Mouse (Mus musculus) embryo, embryonic 9.5 days (tissue): ENCODE data around the gene Aff1.

Source experiments
- DNase-seq: peaks from one replicate; pipeline ENCODE4 v3.0.0-alpha.2; 2017; ENCODE audit errors: extremely low spot score

Aff1 gene

DNA sequence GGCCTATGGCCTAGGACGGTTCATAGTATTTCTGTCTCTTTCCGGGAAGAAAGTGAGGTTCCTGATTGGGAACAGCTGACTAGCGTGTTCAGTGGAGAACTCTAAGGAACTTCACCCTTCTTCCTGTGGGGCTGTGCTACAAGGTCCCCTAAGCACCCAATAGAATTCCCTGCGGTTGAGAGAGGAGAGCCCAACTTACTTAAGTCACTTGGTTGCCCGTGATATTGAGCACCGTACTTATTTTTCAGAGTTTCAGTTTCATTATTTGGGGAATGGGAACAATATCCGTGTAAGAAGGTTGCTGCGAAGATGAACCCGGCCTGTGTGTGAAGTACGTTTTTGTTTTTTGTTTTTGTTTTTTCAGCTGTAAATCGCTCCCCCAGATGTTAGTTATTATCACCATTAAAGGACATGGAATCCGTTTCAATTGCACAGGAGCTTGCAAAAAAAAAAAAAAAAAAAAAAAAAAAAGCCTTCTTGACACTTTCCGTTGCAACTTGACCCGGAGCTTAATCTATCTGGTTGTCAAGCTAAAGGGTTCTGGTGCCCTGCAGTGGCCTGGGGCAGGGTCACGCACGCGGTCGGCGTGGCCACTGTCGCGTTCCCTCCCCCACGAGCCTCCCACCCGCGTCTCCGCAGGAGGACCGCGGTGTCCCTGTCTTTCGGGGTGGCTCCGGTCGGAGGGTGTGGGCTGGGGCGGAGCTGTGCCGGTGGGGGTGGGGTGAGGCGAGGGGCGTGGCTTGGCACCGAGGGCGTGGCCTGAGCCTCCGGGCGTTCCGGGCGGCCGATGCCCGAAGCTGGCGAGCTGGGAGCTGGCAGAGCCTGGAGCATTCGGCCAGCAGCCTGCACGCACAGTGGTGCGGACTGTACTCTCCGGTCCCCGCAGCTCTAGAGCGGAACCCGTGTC is at the start of gene Aff1:
Aff1 (plus strand) TSS at position 751 of the 907 bp plus-strand sequence.
- peak; percentile 92 for DNase-seq

- DNase-seq: no peak
Measured at GRCm38 (mm10) chr5:103644167-103644566, 48.0 kb upstream of the Aff1 start.

- DNase-seq: no peak
Measured at GRCm38 (mm10) chr5:103647320-103647719, 44.9 kb upstream of the Aff1 start.

DNA sequence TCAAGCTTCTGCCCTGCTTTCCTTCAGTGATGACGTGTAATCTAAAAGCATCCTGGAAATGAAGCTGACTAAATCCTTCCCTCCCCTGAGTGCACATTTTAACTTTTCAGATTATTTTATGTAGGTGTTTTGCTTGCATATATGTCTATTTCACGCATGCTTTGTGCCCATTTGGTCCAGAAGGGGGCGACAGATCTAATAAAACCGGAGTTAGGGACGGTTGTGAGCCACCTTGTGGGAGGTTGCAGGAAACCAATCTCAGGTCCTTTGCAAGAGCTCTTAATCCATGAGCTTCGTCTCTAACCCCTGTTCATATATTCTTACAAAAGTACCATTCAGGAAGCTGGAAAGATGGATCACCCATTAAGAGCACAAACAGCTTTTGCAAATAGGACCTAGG is 37.9 kb upstream of the Aff1 start:
- peak; percentile 56 for DNase-seq

DNA sequence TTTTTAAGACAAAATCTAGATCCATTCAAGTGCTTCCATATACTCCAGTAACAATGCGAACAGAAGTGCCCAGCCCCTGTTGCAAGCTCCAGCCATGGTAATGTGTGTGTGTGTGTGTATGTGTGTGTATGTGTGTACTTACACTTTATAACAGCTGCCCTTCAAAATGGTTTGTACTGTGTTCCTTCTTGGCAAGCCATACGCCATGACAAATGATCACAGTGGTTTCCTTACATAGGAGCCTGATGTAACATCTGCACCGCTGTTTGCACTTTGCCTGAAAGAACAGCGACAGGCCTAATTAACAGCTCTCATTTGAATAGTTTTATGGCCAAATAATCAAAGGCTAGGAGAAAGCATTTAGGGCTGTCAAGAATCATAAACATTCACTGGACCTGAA is 37.4 kb upstream of the Aff1 start:
- DNase-seq: no peak

DNA sequence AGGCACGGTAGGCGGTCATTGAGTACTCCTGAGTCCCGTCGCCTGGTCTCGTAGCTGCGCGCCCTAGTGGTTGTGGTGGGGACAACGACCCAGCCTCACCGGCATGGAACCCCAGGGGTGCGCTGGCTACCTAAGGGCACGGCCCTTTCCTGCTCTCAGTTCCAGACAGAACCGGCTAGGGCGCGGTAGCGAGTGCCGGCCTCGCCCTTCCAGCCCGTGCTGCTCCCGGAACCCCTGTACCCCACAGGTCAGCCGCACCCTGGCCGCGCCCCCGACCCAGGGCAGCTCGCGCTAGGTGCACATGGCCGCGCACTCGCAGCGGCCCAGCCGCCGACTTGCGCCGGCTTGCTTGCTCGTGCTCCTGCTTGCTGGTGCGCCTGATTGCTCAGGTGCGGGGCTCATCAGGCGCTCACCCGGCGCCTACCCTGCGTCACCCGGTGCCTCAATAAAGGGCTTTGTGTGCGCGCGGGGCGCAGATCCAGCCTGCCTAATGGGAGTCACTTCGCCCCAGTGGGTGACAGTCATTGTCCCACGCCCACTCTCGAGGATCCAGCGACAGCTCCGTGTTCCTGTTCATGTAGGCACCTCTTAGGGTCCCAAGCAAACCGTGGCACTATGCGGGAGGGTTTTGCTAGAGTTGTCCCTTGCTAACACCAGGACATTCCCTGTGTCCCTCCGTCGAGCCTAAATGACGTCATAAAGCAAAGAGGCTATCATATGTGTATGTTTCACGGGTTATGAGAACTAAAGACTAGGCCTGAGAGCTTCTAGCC is 36.6 kb upstream of the Aff1 start, which contains the start of gene 1700016H13Rik:
1700016H13Rik (minus strand) TSS at position 665 of the 773 bp plus-strand sequence.
- DNase-seq: peak; percentile 82

DNA sequence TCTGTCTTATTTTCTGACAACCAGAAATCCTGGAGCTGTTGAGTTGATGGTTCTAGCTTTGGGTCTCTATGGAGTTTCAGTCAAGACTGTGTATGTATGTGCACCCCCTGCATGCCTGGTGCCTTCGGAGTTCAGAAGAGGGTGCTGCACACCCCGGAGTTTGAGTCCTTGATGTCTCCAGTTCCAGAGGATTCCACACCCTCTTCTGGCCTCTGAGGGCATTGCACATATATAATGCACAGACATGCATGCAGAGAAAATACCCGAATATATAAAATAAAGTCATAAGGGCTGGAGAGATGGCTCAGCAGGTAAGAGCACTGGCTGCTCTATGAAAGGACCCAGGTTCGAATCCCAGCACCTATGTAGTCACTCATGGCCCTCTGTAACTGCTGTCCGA is 33.3 kb upstream of the Aff1 start:
- DNase-seq: peak; percentile 12

DNA sequence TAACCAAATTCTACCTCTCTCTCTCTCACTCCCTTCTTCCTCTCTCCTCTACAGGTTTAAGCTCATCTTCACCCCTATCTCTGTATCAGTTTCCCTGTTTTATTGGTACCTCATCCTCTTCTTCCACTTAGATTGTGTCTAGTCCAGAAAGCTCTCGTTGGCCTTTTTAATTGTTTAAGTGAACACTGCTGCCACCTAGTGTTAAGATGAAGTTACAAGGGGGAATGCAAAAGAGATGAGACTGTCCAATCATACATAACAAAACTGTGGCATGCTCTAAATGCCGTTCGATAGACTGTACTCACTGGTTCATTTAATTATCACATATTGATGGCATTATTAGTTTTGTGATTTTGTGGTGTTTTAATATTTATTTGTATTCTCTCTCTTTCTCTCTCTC is 32.6 kb upstream of the Aff1 start:
- peak; percentile 46 for DNase-seq

DNA sequence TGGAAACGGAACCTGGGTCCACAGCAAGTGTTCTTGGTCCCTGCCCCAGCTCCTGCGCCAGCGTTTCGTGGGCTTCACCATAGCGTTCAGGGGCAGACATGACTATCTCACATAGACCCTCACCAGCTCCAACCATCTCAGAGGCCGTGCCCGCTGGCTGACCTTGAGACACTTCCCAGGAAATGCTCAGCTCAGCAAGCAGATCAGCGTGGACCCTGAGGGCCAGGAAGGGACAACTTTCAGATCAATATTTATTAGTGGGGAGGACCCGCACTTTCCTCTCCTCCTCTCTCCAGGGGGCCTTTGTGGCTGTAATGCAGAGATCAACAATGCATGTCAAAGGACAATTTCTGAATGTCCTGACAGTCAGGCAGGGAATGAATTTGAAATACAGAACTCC is 27.2 kb upstream of the Aff1 start:
- DNase-seq: no peak

DNA sequence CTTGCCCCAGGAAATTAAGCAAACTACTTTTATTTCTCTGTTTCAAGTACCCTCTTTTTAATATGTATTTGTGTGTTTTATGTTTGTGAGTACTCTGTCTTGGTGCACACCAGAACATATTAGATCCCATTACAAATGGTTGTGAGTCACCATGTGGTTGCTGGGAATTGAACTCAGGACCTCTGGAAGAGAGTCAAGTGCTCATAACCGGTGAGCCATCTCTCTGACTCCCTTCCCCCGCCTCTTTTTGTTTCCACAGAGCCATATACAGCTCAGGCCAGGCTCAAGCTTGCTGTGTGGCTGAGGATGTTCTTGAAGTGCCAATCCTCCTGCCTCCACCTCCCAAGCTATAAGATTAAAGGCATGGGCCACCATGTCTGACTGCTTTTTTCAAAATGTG is 26.3 kb upstream of the Aff1 start:
- DNase-seq: no peak

DNA sequence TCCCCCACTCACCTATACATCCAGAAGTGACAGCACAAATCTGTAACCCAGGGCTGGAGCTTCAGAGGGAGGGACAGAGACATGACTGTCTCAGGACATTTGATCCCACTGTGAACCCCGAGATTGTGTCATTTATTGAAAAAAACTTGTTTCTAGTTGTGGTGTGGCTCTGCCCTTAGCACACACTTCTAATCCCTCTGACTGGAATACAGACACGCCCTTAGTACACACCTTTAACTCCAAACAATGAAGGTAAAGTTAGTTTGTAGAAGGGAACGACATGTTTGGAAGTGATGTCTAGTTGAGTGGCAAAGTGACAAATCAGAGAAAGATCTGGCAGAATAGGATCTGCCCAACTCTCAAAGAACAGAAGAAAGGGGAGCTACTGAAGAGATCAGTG is 20.3 kb upstream of the Aff1 start:
- no peak for DNase-seq

DNA sequence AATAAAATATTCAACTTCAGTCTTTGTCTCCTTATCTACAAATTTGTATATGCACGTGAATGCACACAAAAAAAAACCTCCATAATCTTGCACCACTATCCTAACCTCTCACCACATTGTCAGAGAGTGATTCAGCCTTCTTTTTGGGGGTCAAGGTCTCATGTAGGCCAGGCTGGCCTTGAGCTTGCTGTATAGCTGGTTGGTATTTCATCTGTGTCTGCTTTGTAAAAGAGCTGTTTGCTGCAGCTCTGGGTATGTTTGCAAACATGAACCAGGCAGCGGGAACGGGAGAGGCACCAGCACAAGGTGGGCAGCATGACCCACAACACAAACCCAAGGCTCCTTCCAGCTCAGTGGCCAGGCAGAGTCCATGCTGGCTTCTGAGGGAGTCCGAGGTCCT is 18.6 kb upstream of the Aff1 start:
- no peak for DNase-seq

DNA sequence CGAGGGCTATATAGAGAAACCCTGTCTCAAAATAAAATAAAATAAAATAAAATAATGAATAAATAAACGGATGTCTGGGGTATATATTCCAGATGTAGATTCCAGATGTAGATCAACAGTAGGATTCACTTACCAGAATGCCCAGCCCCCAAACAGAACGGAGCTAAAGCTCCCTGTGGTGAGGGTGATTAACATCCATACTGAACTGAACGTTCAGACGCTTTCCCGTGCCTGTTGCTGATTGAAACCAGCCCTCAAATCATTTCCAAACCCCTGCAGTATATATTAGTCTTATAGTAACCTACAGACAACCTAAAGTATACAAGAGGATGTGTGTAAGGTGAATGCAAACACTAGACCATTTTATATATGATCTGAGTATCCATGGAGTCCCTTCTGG is 17.7 kb upstream of the Aff1 start:
- no peak for DNase-seq

- no peak for DNase-seq
Measured at GRCm38 (mm10) chr5:103676289-103676881, 15.8 kb upstream of the Aff1 start.

DNA sequence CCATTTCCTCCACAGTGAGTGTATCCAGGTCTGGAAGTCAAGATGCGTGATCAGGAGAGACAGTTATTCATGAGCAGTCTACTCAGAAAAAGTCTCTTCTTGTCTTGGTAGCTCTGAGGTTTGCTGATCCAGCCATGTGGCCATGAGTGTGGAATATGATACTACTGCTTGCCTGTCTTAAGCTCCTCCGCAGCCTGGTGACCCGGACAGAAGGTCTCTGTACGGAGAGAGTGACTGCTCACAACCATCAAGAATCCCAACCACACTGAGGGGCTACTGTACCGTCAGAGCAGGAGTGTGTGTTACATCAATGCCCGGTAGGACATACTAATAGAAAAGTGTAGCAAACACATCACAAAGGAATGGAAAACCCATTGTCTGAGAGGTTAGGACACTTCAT is 14.3 kb upstream of the Aff1 start:
- DNase-seq: no peak

DNA sequence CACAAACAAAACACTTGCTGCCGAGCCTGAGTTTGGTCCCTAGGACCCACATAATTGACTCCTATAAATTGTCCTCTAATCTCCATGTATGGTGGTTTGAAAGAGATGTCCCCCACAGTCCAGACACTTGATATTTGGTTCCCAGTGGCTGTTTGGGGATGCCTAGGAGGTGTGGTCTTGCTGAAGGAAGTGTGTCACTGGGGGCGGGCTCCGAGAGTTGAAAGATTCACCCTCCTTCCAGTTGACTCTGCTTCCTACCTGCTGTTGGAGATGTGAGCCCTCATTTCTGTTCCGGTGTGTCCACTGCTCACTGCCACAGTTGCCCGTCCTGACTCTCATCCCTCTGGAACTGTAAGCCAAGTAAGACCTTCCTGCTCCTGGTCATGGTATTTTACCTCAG is 13.2 kb upstream of the Aff1 start:
- DNase-seq: no peak

- peak; percentile 81 for DNase-seq
Measured at GRCm38 (mm10) chr5:103680381-103680780, 11.8 kb upstream of the Aff1 start.

DNA sequence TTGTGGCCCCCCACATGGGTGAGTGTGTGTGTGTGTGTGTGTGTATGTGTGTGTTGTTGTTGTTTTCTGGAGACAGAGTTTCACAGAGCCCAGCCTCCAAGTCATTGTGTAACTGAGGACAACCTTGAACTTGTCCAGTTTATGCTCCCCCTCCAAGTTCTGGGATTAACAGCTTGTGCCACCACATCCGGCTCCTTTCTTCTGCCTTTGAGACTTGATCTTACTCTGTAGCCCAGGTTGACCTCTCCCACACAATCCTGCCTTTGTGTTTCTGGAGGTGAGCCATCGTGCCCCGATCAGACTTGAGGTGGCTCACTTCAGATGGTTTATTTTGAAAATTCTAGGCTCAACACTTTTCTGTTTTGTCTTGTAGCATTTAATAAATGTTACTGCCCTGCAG is 10.3 kb upstream of the Aff1 start:
- no peak for DNase-seq

GRCm38 (mm10) chr5:103689645-103690044 is 2.5 kb upstream of the Aff1 start:
- DNase-seq: no peak

DNA sequence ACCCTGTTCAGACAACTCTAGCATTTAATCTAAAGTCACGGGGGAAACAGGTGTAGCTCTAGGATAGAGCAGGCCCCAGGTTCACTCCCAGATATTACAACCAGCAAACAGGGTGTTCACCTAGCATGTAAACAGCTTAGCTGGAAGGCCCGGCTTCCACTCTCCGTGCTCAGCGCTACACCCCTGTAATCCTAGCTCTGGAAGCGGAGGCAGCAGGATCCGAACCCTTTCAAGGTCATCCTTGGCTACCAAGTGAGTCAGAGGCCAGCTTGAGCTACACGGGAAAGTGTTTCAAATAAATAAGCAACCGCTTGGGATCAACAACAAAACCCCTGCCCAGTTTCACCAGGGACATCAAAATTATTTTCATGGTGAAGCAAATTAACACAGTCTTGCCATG is 2.0 kb upstream of the Aff1 start:
- no peak for DNase-seq

DNA sequence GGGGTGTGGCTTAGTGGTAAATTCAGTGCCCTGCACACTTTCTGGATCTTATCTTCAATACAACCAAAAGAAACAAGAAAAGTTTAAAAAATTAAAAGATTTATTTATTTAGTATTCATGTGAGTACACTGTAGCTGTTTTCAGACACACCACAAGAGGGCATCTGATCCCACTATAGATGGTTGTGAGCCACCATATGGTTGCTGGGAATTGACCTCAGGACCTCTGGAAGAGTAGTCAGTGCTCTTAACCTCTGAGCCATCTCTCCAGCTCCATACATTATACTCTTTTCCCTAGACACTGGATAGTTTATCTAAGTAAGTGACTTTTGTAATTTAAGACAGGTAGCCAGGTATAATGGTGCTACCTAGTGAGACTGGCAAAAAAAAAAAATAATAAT is 1.0 kb upstream of the Aff1 start:
- DNase-seq: no peak

DNA sequence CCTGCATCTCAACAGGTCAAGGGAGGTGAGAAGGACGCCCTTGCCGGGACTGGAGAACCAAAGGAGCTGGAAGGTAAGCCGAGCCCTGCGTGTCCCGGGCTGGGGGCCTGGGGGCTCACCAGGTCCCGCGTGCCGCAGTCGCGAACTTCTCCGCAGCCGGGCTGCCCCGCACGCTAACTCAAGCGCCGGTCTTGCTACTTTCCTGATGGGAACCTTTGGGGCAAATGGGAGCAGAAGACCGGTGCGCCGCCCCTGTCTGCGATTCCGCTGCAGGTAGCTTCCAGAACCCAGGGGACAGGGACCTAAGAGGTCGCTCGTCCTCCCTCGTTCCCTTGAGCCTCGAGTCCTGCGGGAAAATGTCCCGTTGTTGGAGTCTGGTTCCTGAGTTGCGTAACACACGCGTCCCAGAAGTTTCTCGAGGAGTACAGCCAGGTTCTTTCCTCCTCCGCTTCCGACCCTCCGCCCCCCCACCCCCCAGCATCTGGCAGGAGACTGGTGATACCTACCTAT is 412 bp downstream of the Aff1 start:
- no peak for DNase-seq
